Mouse (Mus musculus) brain, embryonic 18.5 days (tissue): ENCODE results near the gene Whamm.

ENCODE experiments used
- DNase-seq: peaks from one replicate; pipeline ENCODE4 v3.0.0-alpha.2; 2012; ENCODE audit warnings: low read depth, low spot score

Whamm gene

GRCm38 (mm10) chr7:81563506-81564015 lies 7.5 kb upstream of the Whamm start:
- DNase-seq, result no peak

- no peak for DNase-seq
Measured at GRCm38 (mm10) chr7:81564766-81565165, 6.3 kb upstream of the Whamm start.

GRCm38 (mm10) chr7:81565381-81566055 lies 5.5 kb upstream of the Whamm start:
- no peak for DNase-seq

GRCm38 (mm10) chr7:81566332-81566731 lies 4.7 kb upstream of the Whamm start:
- DNase-seq, result no peak

- no peak for DNase-seq
Measured at GRCm38 (mm10) chr7:81566892-81567291, 4.2 kb upstream of the Whamm start, which contains the start of gene Fsd2. Gene Fsd2 (minus strand): TSS chr7:81566944.

GRCm38 (mm10) chr7:81567396-81567795 lies 3.7 kb upstream of the Whamm start:
- DNase-seq, result no peak

- DNase-seq, result no peak
Measured at GRCm38 (mm10) chr7:81569851-81570250, 1.2 kb upstream of the Whamm start.

GRCm38 (mm10) chr7:81570271-81570670 lies 795 bp upstream of the Whamm start:
- no peak for DNase-seq

- no peak for DNase-seq
Measured at GRCm38 (mm10) chr7:81570752-81571107, 336 bp upstream of the Whamm start.

GRCm38 (mm10) chr7:81571941-81572441 lies 925 bp downstream of the Whamm start:
- DNase-seq, result no peak

- DNase-seq, result no peak
Measured at GRCm38 (mm10) chr7:81572610-81573268, 1.7 kb downstream of the Whamm start.

- no peak for DNase-seq
Measured at GRCm38 (mm10) chr7:81573397-81573796, 2.3 kb downstream of the Whamm start.

- no peak for DNase-seq
Measured at GRCm38 (mm10) chr7:81573821-81574220, 2.8 kb downstream of the Whamm start.

GRCm38 (mm10) chr7:81575606-81576005 lies 4.5 kb downstream of the Whamm start:
- DNase-seq, result no peak

- no peak for DNase-seq
Measured at GRCm38 (mm10) chr7:81577872-81578271, 6.8 kb downstream of the Whamm start.

GRCm38 (mm10) chr7:81578413-81578812 lies 7.3 kb downstream of the Whamm start:
- DNase-seq, result no peak

- no peak for DNase-seq
Measured at GRCm38 (mm10) chr7:81579312-81579711, 8.2 kb downstream of the Whamm start.

GRCm38 (mm10) chr7:81583512-81583911 lies 12.4 kb downstream of the Whamm start:
- DNase-seq, result no peak

- DNase-seq, result no peak
Measured at GRCm38 (mm10) chr7:81585326-81585725, 14.3 kb downstream of the Whamm start.

- no peak for DNase-seq
Measured at GRCm38 (mm10) chr7:81587238-81587637, 16.2 kb downstream of the Whamm start.

GRCm38 (mm10) chr7:81592686-81593085 lies 21.6 kb downstream of the Whamm start:
- DNase-seq, result no peak

GRCm38 (mm10) chr7:81593387-81593786 lies 22.3 kb downstream of the Whamm start:
- no peak for DNase-seq

GRCm38 (mm10) chr7:81595056-81595455 lies 24.0 kb downstream of the Whamm start:
- DNase-seq, result no peak
